Mouse (Mus musculus) stomach, postnatal 0 days (tissue): Measurements from ENCODE around the gene 4833439L19Rik.

Source experiments
- CTCF ChIP-seq: IDR thresholded peaks from 2 replicates; pipeline ENCODE4 v1.5.1; 2016; ENCODE audit warnings: antibody characterized with exemption, low read depth, mild to moderate bottlenecking, moderate library complexity
- EP300 ChIP-seq: optimal IDR thresholded peaks from 2 replicates; pipeline ENCODE3; 2016; ENCODE audit warnings: antibody characterized with exemption

- no peak for TF ChIP-seq EP300
- TF ChIP-seq CTCF: no peak
These were observed 25.0 kb upstream of the 4833439L19Rik start, which contains the start of the genes Nop16 and Higd2a for GRCm38 (mm10) chr13:54589996-54590951.
